Mouse (Mus musculus) forebrain, embryonic 16.5 days (tissue): ENCODE data around the gene Golga4. TPM values are rescaled to one million over a fixed set of nuclear protein-coding genes. Genes with fewer than 3 reads are reported as not detected.

Experiments
- ATAC-seq: fragments of 200-750 bp; cut with Nextera tagmentation; 2 replicates; pipeline ENCODE4 v1.8.0; 2017; ENCODE audit warnings: mild to moderate bottlenecking, moderate library complexity
- H3K27ac ChIP-seq: fragments of 300-500 bp; sonication (generic); 2 replicates; pipeline ENCODE4 v1.5.1; 2014; ENCODE audit warnings: low read length, control low read depth
- H3K27me3 ChIP-seq: fragments of 300-500 bp; sonication (generic); replicated peaks from 2 replicates; pipeline ENCODE4 v1.6.1; 2014; ENCODE audit warnings: low read length; ENCODE audit not compliant: control insufficient read depth, insufficient read depth
- H3K36me3 ChIP-seq: fragments of 300-500 bp; sonication (generic); 2 replicates; pipeline ENCODE4 v1.6.1; 2014; ENCODE audit not compliant: control insufficient read depth, insufficient read depth
- H3K4me1 ChIP-seq: fragments of 300-500 bp; sonication (generic); replicated peaks from 2 replicates; pipeline ENCODE4 v1.6.1; 2014; ENCODE audit warnings: low read length; ENCODE audit not compliant: control insufficient read depth, insufficient read depth
- H3K4me2 ChIP-seq: fragments of 300-500 bp; sonication (generic); 2 replicates; pipeline ENCODE4 v1.6.1; 2014; ENCODE audit warnings: mild to moderate bottlenecking, low read length, control low read depth
- H3K4me3 ChIP-seq: fragments of 300-500 bp; sonication (generic); replicated peaks from 2 replicates; pipeline ENCODE4 v1.5.1; 2014; ENCODE audit warnings: mild to moderate bottlenecking, low read length, control low read depth
- H3K9ac ChIP-seq: fragments of 300-500 bp; sonication (generic); replicated peaks from 2 replicates; pipeline ENCODE4 v1.6.1; 2014; ENCODE audit warnings: low read depth, low read length, control low read depth
- H3K9me3 ChIP-seq: fragments of 300-500 bp; sonication (generic); 2 replicates; pipeline ENCODE4 v1.6.1; 2016; ENCODE audit warnings: low read length; ENCODE audit not compliant: control insufficient read depth
- WGBS: fragments of 180-500 bp; shearing (Covaris S2); extraction: QIAGEN DNeasy Blood & Tissue Kit; methylation state at CpG from one replicate; pipeline ENCODE4 v1.1.7; 2014; 5-methylcytosine and 5-hydroxymethylcytosine counted together
- polyA plus RNA-seq: library from polyadenylated mRNA; unstranded; fragments of >200 nt; fragmentation: Nextera tagmentation; extraction: Ambion mirVana; gene quantifications from 2 replicates; pipeline ENCODE4 v1.2.1, GENCODE M21; 2015

Gene Golga4
- polyA plus RNA-seq, 1 experiment from 2014 or later: 57.4 TPM

- H3K36me3 ChIP-seq: no peaks in the 10 kb centered on the region
- H3K4me2 ChIP-seq: peak overlapping the region; percentile 24
- 2% methylated on average over 9 of the region's 9 CpGs for WGBS
- no peak for ATAC-seq
- no peak overlapping the region for H3K27ac ChIP-seq
- H3K4me1 ChIP-seq: peaks cover 31% of the 10 kb centered on the region
- H3K9me3 ChIP-seq: no peaks in the 10 kb centered on the region
- H3K4me3 ChIP-seq: 0 out of 2 replicates have a peak overlapping the region, but pooled peaks have one; percentile 10
- no peak overlapping the region for H3K9ac ChIP-seq
- H3K27me3 ChIP-seq: peaks cover 47% of the 10 kb centered on the region
These were observed 19.0 kb upstream of the Golga4 start for GRCm38 (mm10) chr9:118487096-118487395.

GRCm38 (mm10) chr9:118487636-118488035 is 18.4 kb upstream of the Golga4 start:
- under 1% methylated on average over 22 of the region's 22 CpGs for WGBS
- peak overlapping the region; percentile 66 for H3K4me2 ChIP-seq
- no peak overlapping the region for H3K27ac ChIP-seq
- peaks cover 31% of the 10 kb centered on the region for H3K4me1 ChIP-seq
- peak; percentile 36 for ATAC-seq
- H3K9ac ChIP-seq: no peak overlapping the region
- no peaks in the 10 kb centered on the region for H3K36me3 ChIP-seq
- H3K4me3 ChIP-seq: peak overlapping the region; percentile 37
- H3K27me3 ChIP-seq: peaks cover 45% of the 10 kb centered on the region
- H3K9me3 ChIP-seq: no peaks in the 10 kb centered on the region

- Histone ChIP-seq H3K9me3 (no peaks in the 10 kb centered on the region), H3K4me2 (peak overlapping the region; percentile 66), H3K27me3 (peaks cover 42% of the 10 kb centered on the region), H3K27ac (peak overlapping the region; percentile 25; the same call in 1 of the 2 replicates), H3K36me3 (no peaks in the 10 kb centered on the region), H3K4me3 (peak overlapping the region; percentile 37), H3K4me1 (peaks cover 31% of the 10 kb centered on the region), H3K9ac (peak overlapping the region; percentile 38; the same call in 1 of the 2 replicates)
- no peak for ATAC-seq
- WGBS: under 1% methylated on average over 28 of the region's 28 CpGs
These were observed 17.8 kb upstream of the Golga4 start for GRCm38 (mm10) chr9:118488138-118488895.

GRCm38 (mm10) chr9:118488896-118489578 is 17.0 kb upstream of the Golga4 start:
- Histone ChIP-seq H3K4me1 (peaks cover 31% of the 10 kb centered on the region), H3K27ac (no peak overlapping the region), H3K9me3 (no peaks in the 10 kb centered on the region), H3K27me3 (peaks cover 35% of the 10 kb centered on the region), H3K4me3 (peak overlapping the region; percentile 37), H3K4me2 (peak overlapping the region; percentile 66), H3K36me3 (no peaks in the 10 kb centered on the region), H3K9ac (no peak overlapping the region)
- WGBS: 3% methylated on average over 20 of the region's 20 CpGs
- ATAC-seq: peak; percentile 12; the same call in 1 of the 2 replicates

- WGBS: 1% methylated on average over 16 of the region's 16 CpGs
These were observed 16.5 kb upstream of the Golga4 start for GRCm38 (mm10) chr9:118489579-118490019.

GRCm38 (mm10) chr9:118491195-118491594 is 14.9 kb upstream of the Golga4 start:
- peaks cover 20% of the 10 kb centered on the region for H3K27me3 ChIP-seq
- WGBS: 91% methylated on average over 4 of the region's 4 CpGs
- ATAC-seq: no peak
- H3K4me2 ChIP-seq: no peak overlapping the region
- H3K4me1 ChIP-seq: peaks cover 29% of the 10 kb centered on the region
- no peak overlapping the region for H3K9ac ChIP-seq
- no peak overlapping the region for H3K4me3 ChIP-seq
- no peak overlapping the region for H3K27ac ChIP-seq
- no peaks in the 10 kb centered on the region for H3K9me3 ChIP-seq
- no peaks in the 10 kb centered on the region for H3K36me3 ChIP-seq

More at GRCm38 (mm10) chr9:118489579-118490019, 16.5 kb upstream of the Golga4 start:
- peaks cover 31% of the 10 kb centered on the region for H3K27me3 ChIP-seq
- H3K27ac ChIP-seq: no peak overlapping the region
- no peak overlapping the region for H3K9ac ChIP-seq
- H3K9me3 ChIP-seq: no peaks in the 10 kb centered on the region
- no peaks in the 10 kb centered on the region for H3K36me3 ChIP-seq
- ATAC-seq: peak; percentile 77
- H3K4me1 ChIP-seq: peaks cover 29% of the 10 kb centered on the region
- H3K4me3 ChIP-seq: peak overlapping the region; percentile 3; the same call in 1 of the 2 replicates
- peak overlapping the region; percentile 66 for H3K4me2 ChIP-seq

GRCm38 (mm10) chr9:118492932-118493698 is 13.0 kb upstream of the Golga4 start:
- 91% methylated on average over 8 of the region's 8 CpGs for WGBS
- no peak for ATAC-seq
- H3K9me3 ChIP-seq: no peaks in the 10 kb centered on the region

GRCm38 (mm10) chr9:118494106-118494505 is 12.0 kb upstream of the Golga4 start:
- H3K36me3 ChIP-seq: no peaks in the 10 kb centered on the region
- WGBS: 91% methylated on average over 5 of the region's 5 CpGs
- H3K9ac ChIP-seq: no peak overlapping the region
- H3K9me3 ChIP-seq: no peaks in the 10 kb centered on the region
- no peak for ATAC-seq
- peaks cover 2% of the 10 kb centered on the region for H3K4me1 ChIP-seq
- H3K4me2 ChIP-seq: no peak overlapping the region
- no peak overlapping the region for H3K27ac ChIP-seq
- H3K27me3 ChIP-seq: peaks cover 11% of the 10 kb centered on the region
- no peak overlapping the region for H3K4me3 ChIP-seq

More at GRCm38 (mm10) chr9:118492932-118493698, 13.0 kb upstream of the Golga4 start:
- Histone ChIP-seq H3K4me3 (no peak overlapping the region), H3K27ac (no peak overlapping the region), H3K9ac (no peak overlapping the region), H3K27me3 (peaks cover 12% of the 10 kb centered on the region), H3K4me1 (peaks cover 12% of the 10 kb centered on the region), H3K36me3 (no peaks in the 10 kb centered on the region), H3K4me2 (no peak overlapping the region)

- no peak overlapping the region for H3K4me2 ChIP-seq
- H3K27ac ChIP-seq: no peak overlapping the region
- peaks cover 5% of the 10 kb centered on the region; the same call in 1 of the 2 replicates for H3K27me3 ChIP-seq
- H3K9ac ChIP-seq: no peak overlapping the region
- ATAC-seq: no peak
- no peak overlapping the region for H3K4me3 ChIP-seq
- H3K4me1 ChIP-seq: no peaks in the 10 kb centered on the region
- 95% methylated on average over 3 of the region's 3 CpGs for WGBS
- H3K9me3 ChIP-seq: no peaks in the 10 kb centered on the region
- H3K36me3 ChIP-seq: no peaks in the 10 kb centered on the region
These were observed 10.1 kb upstream of the Golga4 start for GRCm38 (mm10) chr9:118495933-118496332.
